Mouse (Mus musculus) embryonic fibroblast, embryonic 13.5 days (primary cell): ENCODE measurements at regions not wholly inside any gene's neighbourhood (a gene's known extent, or its start where the extent isn't known, plus 50 kb on each side); places are given as distances from the start of the nearest gene placed in this dataset.

Experiments
- H3K27ac ChIP-seq: 2 replicates; pipeline ENCODE4 v1.5.1; 2012; ENCODE audit warnings: low read length, control low read depth, inconsistent platforms; ENCODE audit not compliant: insufficient read depth
- H3K4me1 ChIP-seq: 2 replicates; pipeline ENCODE4 v1.6.1; 2011; ENCODE audit warnings: low read length; ENCODE audit not compliant: control insufficient read depth, insufficient read depth
- H3K4me3 ChIP-seq: 2 replicates; pipeline ENCODE4 v1.5.1; 2011; ENCODE audit warnings: mild to moderate bottlenecking, control low read depth, low read length; ENCODE audit not compliant: insufficient read depth
- CTCF ChIP-seq: IDR thresholded peaks from 2 replicates; pipeline ENCODE4 v1.5.1; 2011; ENCODE audit warnings: mild to moderate bottlenecking, control low read depth, low read length, moderate library complexity, borderline replicate concordance; ENCODE audit not compliant: insufficient read depth
- POLR2A ChIP-seq: IDR thresholded peaks from 2 replicates; pipeline ENCODE4 v1.6.1; 2011; ENCODE audit warnings: low read depth, mild to moderate bottlenecking, control low read depth, low read length, moderate library complexity

- no peaks in the 10 kb centered on the region for H3K4me1 ChIP-seq
- H3K27ac ChIP-seq = no peak overlapping the region
- no peak for TF ChIP-seq POLR2A
- no peak for TF ChIP-seq CTCF
- no peak overlapping the region for H3K4me3 ChIP-seq
These were observed 245.4 kb downstream of the Pik3r1 start for GRCm38 (mm10) chr13:101522597-101522996.

- no peak overlapping the region for H3K4me3 ChIP-seq
- TF ChIP-seq POLR2A (no peak), CTCF (no peak)
These were observed 254.7 kb downstream of the Pik3r1 start for GRCm38 (mm10) chr13:101513354-101513753.

GRCm38 (mm10) chr13:101509946-101510345, 258.1 kb downstream of the Pik3r1 start:
- Histone ChIP-seq H3K27ac (no peak overlapping the region; the same call in 1 of the 2 replicates), H3K4me3 (no peak overlapping the region), H3K4me1 (no peaks in the 10 kb centered on the region)
- TF ChIP-seq POLR2A = no peak
- TF ChIP-seq CTCF = no peak

More at GRCm38 (mm10) chr13:101513354-101513753, 254.7 kb downstream of the Pik3r1 start:
- H3K27ac ChIP-seq = no peak overlapping the region
- H3K4me1 ChIP-seq = no peaks in the 10 kb centered on the region

- no peak overlapping the region for H3K4me3 ChIP-seq
- TF ChIP-seq CTCF (no peak), POLR2A (no peak)
- no peaks in the 10 kb centered on the region for H3K4me1 ChIP-seq
- H3K27ac ChIP-seq = peak overlapping the region; percentile 45
These were observed 259.7 kb downstream of the Pik3r1 start for GRCm38 (mm10) chr13:101508331-101508730.

- H3K4me1 ChIP-seq = no peaks in the 10 kb centered on the region
- no peak overlapping the region for H3K27ac ChIP-seq
- no peak overlapping the region for H3K4me3 ChIP-seq
- TF ChIP-seq POLR2A (no peak), CTCF (no peak)
These were observed 261.3 kb downstream of the Pik3r1 start for GRCm38 (mm10) chr13:101506696-101507095.

- TF ChIP-seq POLR2A = no peak
- TF ChIP-seq CTCF = no peak
- H3K27ac ChIP-seq = no peak overlapping the region
- H3K4me3 ChIP-seq = no peak overlapping the region
- H3K4me1 ChIP-seq = no peaks in the 10 kb centered on the region
These were observed 263.0 kb downstream of the Pik3r1 start for GRCm38 (mm10) chr13:101505054-101505453.

- H3K4me1 ChIP-seq = no peaks in the 10 kb centered on the region
- H3K27ac ChIP-seq = peak overlapping the region; percentile 38
- H3K4me3 ChIP-seq = no peak overlapping the region
- TF ChIP-seq CTCF = no peak
- no peak for TF ChIP-seq POLR2A
These were observed 263.8 kb downstream of the Pik3r1 start for GRCm38 (mm10) chr13:101504241-101504640.

GRCm38 (mm10) chr13:101501845-101502284, 266.2 kb downstream of the Pik3r1 start:
- H3K4me3 ChIP-seq = no peak overlapping the region
- TF ChIP-seq CTCF (no peak), POLR2A (no peak)
- no peaks in the 10 kb centered on the region for H3K4me1 ChIP-seq
- H3K27ac ChIP-seq = no peak overlapping the region

GRCm38 (mm10) chr13:101501061-101501460, 267.0 kb downstream of the Pik3r1 start:
- TF ChIP-seq CTCF (no peak), POLR2A (no peak)
- H3K4me3 ChIP-seq = no peak overlapping the region
- H3K4me1 ChIP-seq = no peaks in the 10 kb centered on the region
- no peak overlapping the region for H3K27ac ChIP-seq

GRCm38 (mm10) chr13:101491835-101492234, 276.2 kb downstream of the Pik3r1 start:
- H3K4me3 ChIP-seq = no peak overlapping the region
- H3K4me1 ChIP-seq = no peaks in the 10 kb centered on the region
- no peak for TF ChIP-seq CTCF
- no peak for TF ChIP-seq POLR2A

GRCm38 (mm10) chr13:101490961-101491360, 277.1 kb downstream of the Pik3r1 start:
- Histone ChIP-seq H3K4me3 (no peak overlapping the region), H3K27ac (no peak overlapping the region), H3K4me1 (no peaks in the 10 kb centered on the region)
- TF ChIP-seq CTCF (no peak), POLR2A (no peak)

More at GRCm38 (mm10) chr13:101491835-101492234, 276.2 kb downstream of the Pik3r1 start:
- no peak overlapping the region for H3K27ac ChIP-seq
